Mouse (Mus musculus) embryonic facial prominence, embryonic 10.5 days (tissue): Measurements from ENCODE around the gene Gipc3. TPM values are rescaled to one million over a fixed set of nuclear protein-coding genes. Genes with fewer than 3 reads are reported as not detected.

Source experiments
- DNase-seq: peaks from one replicate; pipeline ENCODE4 v3.0.0-alpha.2; 2017; ENCODE audit warnings: low spot score
- H3K27ac ChIP-seq: fragments of 300-500 bp; sonication (generic); replicated peaks from 2 replicates; pipeline ENCODE4 v1.5.1; 2016; ENCODE audit warnings: mild to moderate bottlenecking
- H3K27me3 ChIP-seq: fragments of 300-500 bp; sonication (generic); replicated peaks from 2 replicates; pipeline ENCODE4 v1.6.1; 2016; ENCODE audit warnings: low read depth, mild to moderate bottlenecking; ENCODE audit not compliant: poor library complexity, severe bottlenecking
- H3K36me3 ChIP-seq: fragments of 300-500 bp; sonication (generic); replicated peaks from 2 replicates; pipeline ENCODE4 v1.6.1; 2016; ENCODE audit warnings: mild to moderate bottlenecking, moderate library complexity
- H3K4me1 ChIP-seq: fragments of 300-500 bp; sonication (generic); 2 replicates; pipeline ENCODE4 v1.6.1; 2016
- H3K4me3 ChIP-seq: fragments of 300-500 bp; sonication (generic); 2 replicates; pipeline ENCODE4 v1.5.1; 2016; ENCODE audit warnings: mild to moderate bottlenecking, moderate library complexity
- H3K9me3 ChIP-seq: fragments of 300-500 bp; sonication (generic); 2 replicates; pipeline ENCODE4 v1.6.1; 2016; ENCODE audit warnings: mild to moderate bottlenecking
- WGBS: fragments of 180-500 bp; shearing (Covaris S2); methylation state at CpG from one replicate; pipeline ENCODE4 v1.1.7; 2016; 5-methylcytosine and 5-hydroxymethylcytosine counted together
- polyA plus RNA-seq: library from polyadenylated mRNA; unstranded; fragments of >200 nt; fragmentation: Nextera tagmentation; extraction: Ambion mirVana; gene quantifications from 2 replicates; pipeline ENCODE4 v1.2.1, GENCODE M21; 2016

Gene Gipc3
- polyA plus RNA-seq, 1 experiment from 2014 or later: not detected

DNA sequence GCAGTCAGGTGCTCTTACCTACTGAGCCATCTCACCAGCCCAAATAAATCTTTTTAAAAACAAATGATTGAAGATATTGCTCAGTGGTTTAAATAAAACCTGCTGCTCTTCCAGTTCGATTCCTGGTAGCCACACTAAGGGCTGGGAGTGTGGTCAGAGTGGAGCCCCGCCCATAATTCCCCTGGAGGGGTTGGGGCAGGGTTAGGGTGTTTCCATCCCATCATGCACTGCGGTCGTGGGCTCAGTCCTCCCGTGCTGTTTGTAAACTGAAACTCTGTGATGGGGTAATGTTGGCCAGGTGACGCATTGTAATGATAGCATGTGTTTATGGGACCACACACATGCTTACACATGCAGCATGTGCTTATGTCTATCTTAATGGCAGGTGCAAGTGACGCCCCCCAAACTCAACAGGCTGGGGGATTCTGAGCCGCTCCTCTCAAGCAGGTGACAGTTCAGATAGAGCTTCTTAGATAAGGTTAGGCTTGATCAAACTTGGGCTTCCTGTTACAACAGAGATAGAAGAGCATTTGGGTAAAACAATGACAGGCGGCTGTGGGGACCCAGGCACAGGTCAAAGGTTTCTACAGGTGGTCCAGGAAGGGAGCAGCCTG lies 8.7 kb upstream of the Gipc3 start:
- WGBS: 22% methylated on average over 9 of the region's 9 CpGs
- peaks cover 19% of the 10 kb centered on the region for H3K36me3 ChIP-seq
- peaks cover 62% of the 10 kb centered on the region for H3K4me1 ChIP-seq
- no peaks in the 10 kb centered on the region for H3K9me3 ChIP-seq
- no peak overlapping the region for H3K27ac ChIP-seq
- H3K4me3 ChIP-seq: peak overlapping the region; percentile 25; the same call in 1 of the 2 replicates
- no peak for DNase-seq
- peaks cover 39% of the 10 kb centered on the region for H3K27me3 ChIP-seq

DNA sequence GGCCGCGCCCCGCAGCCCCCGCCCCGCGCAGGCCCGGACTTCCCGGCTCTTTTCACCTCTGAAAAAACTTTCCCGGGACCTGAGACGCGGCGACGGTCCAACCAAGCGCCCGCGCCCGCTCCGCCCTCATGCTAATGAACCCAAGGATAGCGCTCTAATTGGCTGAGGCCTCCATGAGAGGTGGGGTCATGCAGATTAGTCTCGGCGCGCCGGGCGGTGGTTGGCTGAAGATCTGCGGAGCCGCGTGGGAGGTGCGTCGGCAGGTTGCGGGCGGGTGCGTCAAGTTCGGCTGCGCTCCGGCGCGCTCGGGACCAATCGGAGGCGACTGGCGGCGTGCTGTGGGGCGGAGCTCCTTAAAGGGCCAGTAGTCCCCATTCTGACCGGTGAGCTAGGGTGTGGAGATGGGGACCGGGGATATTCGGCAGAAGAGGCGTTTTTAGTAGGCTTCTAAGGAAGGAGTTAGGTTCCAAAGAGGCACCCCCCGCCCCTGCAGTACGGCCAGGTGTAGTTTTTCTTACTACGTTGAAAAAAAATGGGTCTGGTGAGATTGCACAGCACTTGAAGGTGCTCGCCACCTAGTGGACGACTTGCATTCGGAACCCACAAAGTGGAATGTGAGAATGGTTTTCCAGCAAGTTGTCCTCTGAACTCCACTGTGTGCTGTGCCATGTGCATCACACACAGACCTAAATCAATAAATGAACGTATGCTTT lies 7.4 kb upstream of the Gipc3 start, which contains the start of gene Hmg20b:
TSS of gene Hmg20b (minus strand) at position 130 of the 713 bp plus-strand sequence.
- peaks cover 32% of the 10 kb centered on the region for H3K36me3 ChIP-seq
- WGBS: under 1% methylated on average over 54 of the region's 54 CpGs
- peak; percentile 100 for DNase-seq
- no peaks in the 10 kb centered on the region for H3K9me3 ChIP-seq
- peak within 1 kb of the TSS; percentile 98 for H3K4me3 ChIP-seq
- H3K27ac ChIP-seq: peak within 1 kb of the TSS; percentile 95
- H3K4me1 ChIP-seq: peaks cover 66% of the 10 kb centered on the region
- H3K27me3 ChIP-seq: peaks cover 39% of the 10 kb centered on the region

DNA sequence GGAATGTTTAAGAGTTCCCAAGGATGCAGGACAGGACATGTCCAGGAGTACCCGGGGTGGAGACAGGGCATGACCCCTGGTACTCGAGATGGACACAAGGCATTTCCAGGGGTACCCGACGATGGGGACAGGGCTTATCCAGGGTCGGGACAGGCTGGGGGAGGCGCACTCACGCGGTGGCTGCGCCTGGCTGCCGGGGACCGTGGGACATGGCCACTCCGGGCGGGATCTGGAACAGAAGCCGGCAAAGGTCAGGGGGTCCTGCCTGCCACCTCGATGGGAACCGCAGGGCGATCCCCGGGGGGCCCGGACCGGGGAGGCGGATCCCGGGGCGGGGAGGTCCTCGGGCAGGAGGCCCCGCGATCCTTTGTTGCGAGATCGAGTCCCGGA lies 6.9 kb upstream of the Gipc3 start:
- 1% methylated on average over 29 of the region's 29 CpGs for WGBS
- Histone ChIP-seq H3K27me3 (peaks cover 42% of the 10 kb centered on the region), H3K9me3 (no peaks in the 10 kb centered on the region), H3K4me1 (peaks cover 61% of the 10 kb centered on the region), H3K4me3 (peak overlapping the region; percentile 98), H3K36me3 (peaks cover 38% of the 10 kb centered on the region), H3K27ac (peak overlapping the region; percentile 95)
- DNase-seq: no peak

DNA sequence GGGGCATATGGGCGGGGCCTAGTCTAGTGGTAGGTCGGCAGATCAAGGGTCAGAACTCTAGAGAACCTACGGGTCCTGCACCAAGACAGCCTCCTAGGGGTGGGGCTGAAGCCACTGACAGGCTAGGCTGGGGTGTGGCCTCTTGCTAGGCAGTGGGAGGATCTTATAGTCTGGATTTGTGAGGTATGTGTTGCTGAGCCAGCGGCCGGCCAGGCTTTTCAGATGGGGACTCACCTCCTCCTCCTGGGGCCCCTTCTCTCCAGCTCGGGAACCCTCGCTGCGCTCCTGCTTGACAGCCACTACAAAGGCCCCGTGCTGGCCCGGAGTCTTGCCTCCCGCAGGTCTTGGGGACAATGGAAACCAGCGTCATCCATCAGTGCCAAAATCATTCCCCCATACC lies 6.1 kb upstream of the Gipc3 start:
- Histone ChIP-seq H3K27ac (peak overlapping the region; percentile 95), H3K27me3 (peaks cover 50% of the 10 kb centered on the region), H3K4me1 (peaks cover 53% of the 10 kb centered on the region), H3K36me3 (peaks cover 38% of the 10 kb centered on the region), H3K4me3 (peak overlapping the region; percentile 98), H3K9me3 (no peaks in the 10 kb centered on the region)
- peak; percentile 57 for DNase-seq
- 6% methylated on average over 12 of the region's 12 CpGs for WGBS

DNA sequence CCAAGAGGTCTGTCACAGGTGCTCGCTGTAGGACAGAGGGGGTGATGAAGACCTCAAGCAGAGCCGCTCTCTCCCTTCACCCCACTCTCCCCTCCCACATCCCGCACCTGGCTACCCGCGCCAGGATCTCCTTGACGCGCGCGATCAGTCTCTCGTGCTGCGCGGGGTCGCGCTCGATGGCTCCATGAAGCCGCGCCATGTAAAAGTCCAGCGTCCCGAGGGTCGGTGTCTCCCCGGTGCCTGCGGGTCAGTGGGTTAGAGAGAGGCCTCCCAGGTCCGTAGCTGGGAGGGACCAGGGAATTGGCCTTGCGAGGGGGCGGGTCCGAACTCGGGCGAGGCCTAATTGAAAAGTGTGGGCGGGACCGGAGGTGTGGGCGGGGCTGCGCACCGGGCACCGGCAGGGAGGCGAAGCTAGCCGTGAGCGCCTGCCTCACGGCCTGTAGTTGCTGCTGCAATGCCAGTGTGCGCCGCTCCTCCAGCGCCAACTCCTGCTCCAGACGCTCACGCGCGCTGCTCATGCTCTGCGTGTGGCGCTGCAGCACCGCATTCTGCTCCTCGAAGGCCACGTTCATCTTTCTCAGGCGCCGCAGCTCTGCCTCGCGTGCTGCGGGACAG lies 3.5 kb upstream of the Gipc3 start:
- peaks cover 56% of the 10 kb centered on the region for H3K4me1 ChIP-seq
- WGBS: 4% methylated on average over 55 of the region's 55 CpGs
- peak overlapping the region; percentile 59 for H3K27ac ChIP-seq
- H3K36me3 ChIP-seq: peaks cover 38% of the 10 kb centered on the region
- peak; percentile 84 for DNase-seq
- no peaks in the 10 kb centered on the region for H3K9me3 ChIP-seq
- H3K27me3 ChIP-seq: peaks cover 75% of the 10 kb centered on the region
- H3K4me3 ChIP-seq: peak overlapping the region; percentile 53

DNA sequence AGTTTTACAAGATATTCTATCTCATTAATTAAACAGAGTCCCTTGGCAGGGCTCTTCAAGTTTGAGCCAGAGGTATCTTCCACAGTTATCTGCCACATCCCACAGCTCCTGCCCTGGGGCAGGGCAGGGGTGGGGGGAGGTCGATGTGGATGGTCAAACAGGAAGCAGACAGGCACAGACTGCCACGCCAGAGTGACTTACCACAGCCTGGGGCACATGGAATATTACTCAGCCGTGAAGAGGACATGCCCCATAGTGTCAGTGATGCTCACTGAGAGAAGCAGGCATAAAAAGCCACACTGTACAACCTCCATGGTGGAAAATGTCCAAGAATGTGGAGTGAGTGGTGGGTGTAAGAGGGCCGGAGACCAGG lies 2.1 kb upstream of the Gipc3 start:
- Histone ChIP-seq H3K27ac (no peak overlapping the region), H3K9me3 (no peaks in the 10 kb centered on the region), H3K4me3 (no peak overlapping the region), H3K27me3 (peaks cover 90% of the 10 kb centered on the region), H3K36me3 (peaks cover 38% of the 10 kb centered on the region), H3K4me1 (peaks cover 54% of the 10 kb centered on the region)
- no peak for DNase-seq
- 80% methylated on average over 4 of the region's 4 CpGs for WGBS

DNA sequence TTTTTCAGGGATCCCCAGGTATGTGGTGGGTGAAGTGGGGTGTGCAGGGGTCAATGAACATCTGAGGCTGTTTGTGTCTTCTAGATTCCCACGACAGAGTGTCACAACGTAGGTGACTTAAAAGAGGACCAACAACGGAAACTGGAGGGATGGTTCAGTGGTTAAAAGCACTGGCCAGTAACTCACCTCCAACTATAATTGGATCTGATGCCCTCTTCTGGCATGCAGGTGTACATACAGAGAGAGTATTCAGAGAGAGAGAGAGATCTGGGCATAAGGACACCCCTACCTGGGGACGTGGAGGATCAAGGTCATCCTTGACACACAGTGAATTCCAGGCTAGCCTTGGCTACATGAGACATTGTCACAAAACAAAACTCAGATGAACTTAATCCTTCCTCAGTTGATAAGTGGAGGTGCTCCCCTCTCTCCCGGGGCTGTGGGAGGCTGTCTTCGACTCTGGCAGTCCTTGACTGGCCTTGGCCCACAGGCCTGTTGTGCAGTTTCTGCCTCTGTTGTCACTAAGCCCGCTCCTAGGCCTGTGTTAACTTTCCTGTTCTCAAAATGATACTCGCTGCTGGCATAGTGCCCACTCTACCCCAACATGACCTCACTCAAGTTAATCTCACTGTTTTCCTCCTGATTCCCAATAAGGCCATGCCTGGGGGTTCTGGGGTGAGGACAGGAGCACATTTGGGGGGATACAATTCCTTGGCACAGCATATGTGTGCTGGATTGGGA lies 1.5 kb upstream of the Gipc3 start:
- H3K27me3 ChIP-seq: peaks cover 92% of the 10 kb centered on the region
- peaks cover 50% of the 10 kb centered on the region for H3K4me1 ChIP-seq
- no peak overlapping the region for H3K27ac ChIP-seq
- no peak for DNase-seq
- 56% methylated on average over 8 of the region's 8 CpGs for WGBS
- H3K36me3 ChIP-seq: peaks cover 38% of the 10 kb centered on the region
- no peaks in the 10 kb centered on the region for H3K9me3 ChIP-seq
- H3K4me3 ChIP-seq: no peak overlapping the region

DNA sequence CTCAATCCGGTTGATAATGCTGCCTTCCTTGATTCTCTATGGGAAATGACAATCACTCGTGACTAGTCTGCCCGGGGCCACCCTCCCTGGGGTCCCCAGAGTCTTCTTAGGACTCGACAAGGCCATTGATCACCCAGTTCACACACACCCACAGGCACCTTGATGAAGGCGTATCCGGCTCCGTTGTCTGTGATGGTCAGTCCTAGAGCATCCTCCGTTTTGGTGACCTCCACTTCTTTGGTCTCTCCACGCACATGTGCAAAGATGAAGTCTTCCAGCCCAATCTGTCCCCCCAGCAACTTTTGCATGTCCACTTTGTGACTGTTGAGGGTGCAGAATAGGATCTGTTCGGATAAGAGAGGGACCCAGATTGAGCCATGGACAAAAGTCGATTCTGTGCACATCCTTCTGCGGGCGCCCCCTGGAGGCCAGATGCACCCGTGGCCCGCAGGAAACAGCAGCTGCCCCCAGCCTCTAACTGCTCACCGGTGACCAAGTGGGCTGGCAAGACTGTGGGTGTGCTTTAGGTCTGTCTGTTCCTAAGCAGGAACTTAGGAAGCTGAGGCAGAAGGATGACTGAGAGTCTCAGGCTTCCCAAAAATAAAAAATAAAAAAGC lies 1.6 kb downstream of the Gipc3 start:
- H3K36me3 ChIP-seq: peaks cover 15% of the 10 kb centered on the region
- H3K4me1 ChIP-seq: peaks cover 24% of the 10 kb centered on the region
- H3K4me3 ChIP-seq: no peak overlapping the region
- no peak overlapping the region for H3K27ac ChIP-seq
- peaks cover 90% of the 10 kb centered on the region for H3K27me3 ChIP-seq
- H3K9me3 ChIP-seq: no peaks in the 10 kb centered on the region
- WGBS: 34% methylated on average over 16 of the region's 16 CpGs
- peak; percentile 81 for DNase-seq

DNA sequence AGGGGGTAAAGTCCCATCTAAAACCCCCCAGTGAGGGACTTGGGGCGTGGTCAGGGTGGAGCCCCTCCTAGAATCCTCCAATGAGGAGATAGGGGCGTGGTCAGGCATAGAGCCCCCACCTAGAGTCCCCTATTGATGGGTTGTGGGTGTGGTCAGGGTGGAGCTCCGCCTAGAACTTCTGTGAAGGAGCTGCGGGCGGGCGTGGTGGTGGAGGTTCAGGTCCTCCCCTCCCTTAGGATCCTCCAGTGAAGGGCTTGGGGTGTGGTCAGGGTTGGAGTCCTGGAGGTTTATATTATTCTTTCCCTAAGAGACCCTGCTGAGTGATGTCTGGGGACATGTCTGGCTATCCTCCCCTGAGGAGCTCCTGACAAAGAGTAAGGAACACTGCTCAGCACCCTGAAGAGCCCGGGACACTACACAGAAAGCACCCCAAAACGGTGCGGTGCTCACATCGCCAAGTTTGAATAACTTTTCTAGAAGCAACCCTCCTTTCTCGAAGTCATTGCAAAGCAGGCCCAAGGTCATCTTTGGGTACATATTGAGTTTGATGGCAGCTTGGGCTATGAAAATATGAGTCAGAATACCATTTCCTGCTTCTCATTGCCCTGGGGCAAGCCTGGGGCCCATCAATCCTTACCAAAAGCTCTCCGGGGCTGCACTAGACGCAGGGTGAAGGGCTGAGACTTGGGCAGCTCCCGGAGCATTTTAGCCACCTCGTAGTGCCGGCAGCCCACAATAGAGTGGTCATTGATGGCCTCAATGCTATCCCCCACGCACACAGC lies 2.3 kb downstream of the Gipc3 start:
- 38% methylated on average over 17 of the region's 17 CpGs for WGBS
- Histone ChIP-seq H3K36me3 (peaks cover 8% of the 10 kb centered on the region), H3K27me3 (peaks cover 89% of the 10 kb centered on the region), H3K9me3 (no peaks in the 10 kb centered on the region), H3K4me3 (no peak overlapping the region), H3K4me1 (peaks cover 25% of the 10 kb centered on the region), H3K27ac (no peak overlapping the region)
- no peak for DNase-seq

DNA sequence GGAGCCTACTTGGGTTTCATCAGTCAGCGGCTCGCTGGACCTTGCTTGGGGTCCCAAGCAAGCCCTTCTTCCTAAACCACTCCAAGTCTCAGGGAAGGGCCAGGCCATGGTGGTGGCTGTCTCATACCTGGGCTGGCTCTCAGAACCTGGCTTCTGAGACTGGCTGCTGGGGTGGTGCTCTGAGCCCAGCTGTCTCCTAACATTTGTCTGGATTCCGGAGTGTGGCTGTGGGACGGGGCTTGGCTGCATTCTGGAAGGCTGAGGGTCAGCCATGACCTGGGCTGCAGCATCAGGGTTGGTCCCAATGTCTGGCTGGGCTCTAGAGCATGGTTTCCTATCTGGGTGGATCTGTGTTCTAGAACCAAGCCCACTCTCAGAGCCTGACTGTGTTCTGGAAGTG lies 6.5 kb downstream of the Gipc3 start:
- H3K27me3 ChIP-seq: peaks cover 89% of the 10 kb centered on the region
- no peak overlapping the region for H3K4me3 ChIP-seq
- H3K4me1 ChIP-seq: peaks cover 40% of the 10 kb centered on the region

DNA sequence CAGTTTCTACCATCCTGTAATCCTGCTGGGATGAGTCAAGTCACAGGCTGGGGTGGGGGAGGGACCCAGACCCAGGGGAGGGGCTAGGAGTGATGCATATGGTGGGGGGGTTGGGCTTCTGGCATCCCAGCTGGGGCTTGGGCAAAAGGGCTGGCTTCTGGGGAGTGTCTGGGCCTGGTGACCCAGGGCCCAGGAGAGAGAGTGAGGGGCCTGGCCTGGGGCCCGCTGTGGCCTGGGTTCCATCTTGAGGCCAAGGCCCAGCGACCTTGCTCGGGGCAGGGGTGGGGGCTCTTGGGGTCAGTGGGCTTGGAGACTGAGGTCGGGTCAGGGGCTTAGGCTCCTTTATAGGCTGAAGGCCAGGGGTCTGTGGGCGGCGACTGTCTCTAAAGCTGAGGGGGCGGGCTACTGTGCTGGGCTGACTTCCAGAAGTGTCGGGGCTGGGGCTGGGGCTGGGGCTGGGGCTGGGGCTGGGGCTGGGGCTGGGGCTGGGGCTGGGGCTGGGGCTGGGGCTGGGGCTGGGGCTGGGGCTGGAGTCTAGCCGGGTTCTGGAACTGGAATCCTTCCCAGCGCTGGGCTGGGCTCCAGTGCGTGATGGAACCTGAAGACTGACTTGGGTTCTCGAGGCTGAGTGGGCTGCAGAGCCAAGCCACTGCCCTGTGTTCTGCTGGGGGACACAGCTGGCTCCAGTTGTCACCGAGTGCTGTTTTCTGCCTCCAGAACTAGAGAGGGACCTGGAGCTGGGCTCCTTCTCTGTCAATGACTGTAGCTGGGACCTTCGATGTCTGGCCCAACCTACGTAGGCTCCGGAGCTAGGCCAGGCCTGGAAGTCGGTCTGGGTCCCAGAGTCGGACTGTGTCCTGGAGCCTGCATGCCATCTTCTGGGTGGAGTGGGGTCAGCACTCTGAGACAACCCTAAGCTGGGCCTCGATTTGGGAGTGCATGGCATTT lies 7.4 kb downstream of the Gipc3 start:
- Histone ChIP-seq H3K4me3 (peak overlapping the region; percentile 33), H3K9me3 (no peaks in the 10 kb centered on the region), H3K27ac (peak overlapping the region; percentile 81), H3K27me3 (peaks cover 88% of the 10 kb centered on the region), H3K4me1 (peaks cover 39% of the 10 kb centered on the region), H3K36me3 (no peaks in the 10 kb centered on the region)
- 37% methylated on average over 19 of the region's 19 CpGs for WGBS
- peak; percentile 62 for DNase-seq

More for the DNA sequence above, 6.5 kb downstream of the Gipc3 start:
- H3K36me3 ChIP-seq: no peaks in the 10 kb centered on the region
- no peak overlapping the region; the same call in 1 of the 2 replicates for H3K27ac ChIP-seq
- no peaks in the 10 kb centered on the region for H3K9me3 ChIP-seq
- WGBS: 92% methylated on average over 4 of the region's 4 CpGs
- DNase-seq: no peak
